Mouse (Mus musculus) stomach, embryonic 15.5 days (tissue): ENCODE measurements at regions not wholly inside any gene's neighbourhood (a gene's known extent, or its start where the extent isn't known, plus 50 kb on each side); places are given as distances from the start of the nearest gene placed in this dataset.

Experiments used
- ATAC-seq: fragments of 200-750 bp; cut with Nextera tagmentation; 2 replicates; pipeline ENCODE4 v1.8.0; 2017; ENCODE audit warnings: low read depth, moderate number of reproducible peaks, moderate TSS enrichment; ENCODE audit not compliant: insufficient read depth, low FRiP score
- H3K27ac ChIP-seq: fragments of 300-500 bp; sonication (generic); 2 replicates; pipeline ENCODE4 v1.5.1; 2015; ENCODE audit warnings: mild to moderate bottlenecking, inconsistent platforms
- H3K27me3 ChIP-seq: fragments of 300-500 bp; sonication (generic); replicated peaks from 2 replicates; pipeline ENCODE4 v1.6.1; 2015; ENCODE audit warnings: inconsistent platforms
- H3K36me3 ChIP-seq: fragments of 300-500 bp; sonication (generic); 2 replicates; pipeline ENCODE4 v1.6.1; 2015; ENCODE audit warnings: inconsistent platforms
- H3K4me1 ChIP-seq: fragments of 300-500 bp; sonication (generic); 2 replicates; pipeline ENCODE4 v1.6.1; 2015; ENCODE audit warnings: inconsistent platforms
- H3K4me2 ChIP-seq: fragments of 300-500 bp; sonication (generic); 2 replicates; pipeline ENCODE4 v1.6.1; 2015; ENCODE audit warnings: mild to moderate bottlenecking, inconsistent platforms
- H3K4me3 ChIP-seq: fragments of 300-500 bp; sonication (generic); replicated peaks from 2 replicates; pipeline ENCODE4 v1.5.1; 2015; ENCODE audit warnings: inconsistent platforms
- H3K9ac ChIP-seq: fragments of 300-500 bp; sonication (generic); 2 replicates; pipeline ENCODE4 v1.6.1; 2015; ENCODE audit warnings: inconsistent platforms
- H3K9me3 ChIP-seq: fragments of 300-500 bp; sonication (generic); 2 replicates; pipeline ENCODE4 v1.6.1; 2016; ENCODE audit warnings: inconsistent platforms
- WGBS: fragments of 180-500 bp; shearing (Covaris S2); methylation state at CpG from one replicate; pipeline ENCODE4 v1.1.7; 2015; 5-methylcytosine and 5-hydroxymethylcytosine counted together

GRCm38 (mm10) chr17:82731561-82731960, 483.5 kb upstream of the Pkdcc start:
- Histone ChIP-seq H3K27ac (no peak overlapping the region), H3K4me2 (no peak overlapping the region), H3K27me3 (no peaks in the 10 kb centered on the region), H3K36me3 (no peaks in the 10 kb centered on the region), H3K4me3 (no peak overlapping the region), H3K9me3 (no peaks in the 10 kb centered on the region), H3K9ac (no peak overlapping the region), H3K4me1 (no peaks in the 10 kb centered on the region)
- no peak for ATAC-seq
- 50% methylated on average over 4 of the region's 4 CpGs for WGBS

GRCm38 (mm10) chr17:82742445-82742844, 472.6 kb upstream of the Pkdcc start:
- Histone ChIP-seq H3K27ac (no peak overlapping the region), H3K4me1 (no peaks in the 10 kb centered on the region), H3K4me2 (no peak overlapping the region), H3K4me3 (no peak overlapping the region), H3K36me3 (no peaks in the 10 kb centered on the region), H3K9ac (no peak overlapping the region), H3K27me3 (no peaks in the 10 kb centered on the region), H3K9me3 (no peaks in the 10 kb centered on the region)
- 95% methylated on average over 1 of the region's 1 CpGs for WGBS
- no peak for ATAC-seq

GRCm38 (mm10) chr17:82757400-82757799, 457.7 kb upstream of the Pkdcc start:
- Histone ChIP-seq H3K9me3 (no peaks in the 10 kb centered on the region), H3K4me1 (no peaks in the 10 kb centered on the region), H3K27ac (no peak overlapping the region), H3K9ac (no peak overlapping the region), H3K27me3 (no peaks in the 10 kb centered on the region), H3K36me3 (no peaks in the 10 kb centered on the region), H3K4me2 (no peak overlapping the region), H3K4me3 (no peak overlapping the region)
- WGBS, result 57% methylated on average over 3 of the region's 3 CpGs
- no peak for ATAC-seq

GRCm38 (mm10) chr17:82779096-82779495, 436.0 kb upstream of the Pkdcc start:
- Histone ChIP-seq H3K4me3 (no peak overlapping the region), H3K4me2 (no peak overlapping the region), H3K27ac (no peak overlapping the region), H3K36me3 (no peaks in the 10 kb centered on the region), H3K9ac (no peak overlapping the region), H3K4me1 (no peaks in the 10 kb centered on the region), H3K9me3 (no peaks in the 10 kb centered on the region), H3K27me3 (no peaks in the 10 kb centered on the region)
- 75% methylated on average over 2 of the region's 2 CpGs for WGBS
- ATAC-seq, result no peak

GRCm38 (mm10) chr17:82822129-82822528, 393.0 kb upstream of the Pkdcc start:
- Histone ChIP-seq H3K9ac (no peak overlapping the region), H3K36me3 (no peaks in the 10 kb centered on the region), H3K4me2 (no peak overlapping the region), H3K4me3 (no peak overlapping the region), H3K9me3 (no peaks in the 10 kb centered on the region), H3K27me3 (no peaks in the 10 kb centered on the region), H3K27ac (no peak overlapping the region), H3K4me1 (no peaks in the 10 kb centered on the region)
- no peak for ATAC-seq
- 68% methylated on average over 3 of the region's 3 CpGs for WGBS

- WGBS, result 74% methylated on average over 7 of the region's 7 CpGs
- no peak overlapping the region for H3K9ac ChIP-seq
- no peak overlapping the region for H3K27ac ChIP-seq
- H3K4me3 ChIP-seq, result no peak overlapping the region
- ATAC-seq, result no peak
- H3K27me3 ChIP-seq, result no peaks in the 10 kb centered on the region
- H3K36me3 ChIP-seq, result no peaks in the 10 kb centered on the region
- H3K4me1 ChIP-seq, result no peaks in the 10 kb centered on the region
- no peak overlapping the region for H3K4me2 ChIP-seq
- H3K9me3 ChIP-seq, result no peaks in the 10 kb centered on the region
Observed at GRCm38 (mm10) chr17:82824057-82824456, 391.0 kb upstream of the Pkdcc start.

GRCm38 (mm10) chr17:82824619-82825018, 390.5 kb upstream of the Pkdcc start:
- Histone ChIP-seq H3K9me3 (no peaks in the 10 kb centered on the region), H3K4me1 (no peaks in the 10 kb centered on the region), H3K27me3 (no peaks in the 10 kb centered on the region), H3K36me3 (no peaks in the 10 kb centered on the region), H3K27ac (no peak overlapping the region), H3K4me2 (no peak overlapping the region), H3K9ac (no peak overlapping the region), H3K4me3 (no peak overlapping the region)
- ATAC-seq, result no peak
- 84% methylated on average over 6 of the region's 6 CpGs for WGBS

GRCm38 (mm10) chr17:82827170-82827569, 387.9 kb upstream of the Pkdcc start:
- ATAC-seq, result no peak

GRCm38 (mm10) chr17:82827841-82828240, 387.3 kb upstream of the Pkdcc start:
- Histone ChIP-seq H3K9ac (no peak overlapping the region), H3K36me3 (no peaks in the 10 kb centered on the region), H3K27me3 (no peaks in the 10 kb centered on the region), H3K9me3 (no peaks in the 10 kb centered on the region), H3K27ac (no peak overlapping the region), H3K4me2 (no peak overlapping the region), H3K4me3 (no peak overlapping the region), H3K4me1 (no peaks in the 10 kb centered on the region)
- WGBS, result 92% methylated on average over 8 of the region's 8 CpGs
- ATAC-seq, result no peak

More at GRCm38 (mm10) chr17:82827170-82827569, 387.9 kb upstream of the Pkdcc start:
- Histone ChIP-seq H3K36me3 (no peaks in the 10 kb centered on the region), H3K27me3 (no peaks in the 10 kb centered on the region), H3K9me3 (no peaks in the 10 kb centered on the region), H3K4me1 (no peaks in the 10 kb centered on the region), H3K4me3 (no peak overlapping the region), H3K27ac (no peak overlapping the region), H3K9ac (no peak overlapping the region), H3K4me2 (no peak overlapping the region)

GRCm38 (mm10) chr17:82828434-82828997, 386.6 kb upstream of the Pkdcc start:
- no peak for ATAC-seq
- 81% methylated on average over 5 of the region's 5 CpGs for WGBS
- no peaks in the 10 kb centered on the region for H3K36me3 ChIP-seq

GRCm38 (mm10) chr17:82829415-82829814, 385.7 kb upstream of the Pkdcc start:
- no peaks in the 10 kb centered on the region for H3K27me3 ChIP-seq
- 91% methylated on average over 2 of the region's 2 CpGs for WGBS
- no peak overlapping the region for H3K27ac ChIP-seq
- no peak overlapping the region for H3K4me3 ChIP-seq
- H3K4me2 ChIP-seq, result no peak overlapping the region
- H3K36me3 ChIP-seq, result no peaks in the 10 kb centered on the region
- H3K9ac ChIP-seq, result no peak overlapping the region
- H3K9me3 ChIP-seq, result no peaks in the 10 kb centered on the region
- no peak for ATAC-seq
- H3K4me1 ChIP-seq, result no peaks in the 10 kb centered on the region

More at GRCm38 (mm10) chr17:82828434-82828997, 386.6 kb upstream of the Pkdcc start:
- Histone ChIP-seq H3K4me2 (no peak overlapping the region), H3K27me3 (no peaks in the 10 kb centered on the region), H3K4me1 (no peaks in the 10 kb centered on the region), H3K27ac (no peak overlapping the region), H3K9ac (no peak overlapping the region), H3K4me3 (no peak overlapping the region), H3K9me3 (no peaks in the 10 kb centered on the region)

- Histone ChIP-seq H3K36me3 (no peaks in the 10 kb centered on the region), H3K9me3 (no peaks in the 10 kb centered on the region), H3K4me3 (no peak overlapping the region), H3K27ac (no peak overlapping the region), H3K27me3 (no peaks in the 10 kb centered on the region), H3K4me1 (no peaks in the 10 kb centered on the region), H3K4me2 (no peak overlapping the region), H3K9ac (no peak overlapping the region)
- no peak for ATAC-seq
- WGBS, result 74% methylated on average over 3 of the region's 3 CpGs
Observed at GRCm38 (mm10) chr17:82834177-82834576, 380.9 kb upstream of the Pkdcc start.

GRCm38 (mm10) chr17:82836115-82836514, 379.0 kb upstream of the Pkdcc start:
- no peak overlapping the region for H3K9ac ChIP-seq
- ATAC-seq, result no peak
- no peaks in the 10 kb centered on the region for H3K36me3 ChIP-seq
- H3K4me3 ChIP-seq, result no peak overlapping the region
- no peak overlapping the region for H3K27ac ChIP-seq
- 74% methylated on average over 3 of the region's 3 CpGs for WGBS
- no peak overlapping the region for H3K4me2 ChIP-seq
- no peaks in the 10 kb centered on the region for H3K4me1 ChIP-seq
- no peaks in the 10 kb centered on the region for H3K9me3 ChIP-seq
- H3K27me3 ChIP-seq, result no peaks in the 10 kb centered on the region
